Mouse (Mus musculus) kidney, postnatal 36 days (tissue): ENCODE measurements around the gene Zfp619.
"Not testable (repeated sequence)": the region's sequence is repeated elsewhere in the genome, so short reads cannot be mapped to it uniquely, and the experiment has no call there.

ENCODE experiments used
- DNase-seq, 2 experiments: peaks; one replicate each; pipeline ENCODE4 v3.0.0; 2021 to 2022; ENCODE audit warnings: mixed read lengths in 2 of 2

Zfp619 gene

DNA sequence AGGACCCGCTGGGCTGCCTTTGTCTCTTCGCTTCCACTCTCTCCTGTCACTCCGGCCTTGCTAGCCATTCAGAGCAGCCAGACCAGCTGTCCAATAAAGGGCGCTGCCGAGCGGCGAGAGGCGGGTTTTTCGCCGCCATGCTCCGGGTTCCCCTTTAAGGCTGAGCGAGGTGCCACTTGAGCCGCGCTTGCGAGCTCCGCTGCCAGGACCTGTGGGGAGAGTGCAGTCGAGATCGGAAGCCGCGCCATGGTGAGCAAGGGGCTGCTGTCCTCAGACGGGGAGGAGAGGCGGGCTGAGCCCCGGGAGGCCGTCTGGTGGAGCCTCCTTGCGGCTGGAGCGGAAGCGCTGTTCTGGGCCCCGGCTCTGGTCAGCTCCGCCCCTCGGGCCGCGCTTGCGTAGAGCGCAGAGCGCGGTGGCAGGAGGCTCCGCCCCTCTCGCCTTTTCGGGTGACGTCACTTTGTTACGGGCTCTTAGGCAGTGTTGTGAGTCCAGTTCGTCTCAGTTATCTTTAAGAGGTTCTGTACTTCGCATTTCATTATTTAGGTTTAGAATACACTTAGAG, at the start of gene Zfp619:
Gene Zfp619 (plus strand): TSS at position 151 of the 562 bp plus-strand sequence.
- peak; percentile 94 to 96 for DNase-seq

DNA sequence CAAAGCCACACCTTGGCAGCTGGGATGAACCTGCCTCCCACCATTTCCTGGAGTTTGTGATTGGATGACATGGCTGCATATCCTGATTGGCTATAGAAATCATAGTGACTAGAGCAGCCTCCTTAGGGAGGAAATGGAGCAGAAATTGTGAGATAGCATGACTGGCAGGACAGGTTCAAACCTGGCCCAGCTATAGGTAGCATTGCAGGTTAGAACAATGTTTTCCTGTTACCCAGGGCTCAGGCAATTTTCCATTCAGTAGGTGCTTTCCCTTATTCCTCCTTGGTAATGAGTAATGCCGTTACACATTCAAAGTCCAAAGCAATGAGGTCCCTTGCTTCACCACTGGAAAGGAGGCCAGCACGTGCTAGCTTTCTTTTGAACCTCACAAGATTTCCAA, 38.6 kb upstream of the Zfp619 start:
- DNase-seq = peak; percentile 6 to 18

DNA sequence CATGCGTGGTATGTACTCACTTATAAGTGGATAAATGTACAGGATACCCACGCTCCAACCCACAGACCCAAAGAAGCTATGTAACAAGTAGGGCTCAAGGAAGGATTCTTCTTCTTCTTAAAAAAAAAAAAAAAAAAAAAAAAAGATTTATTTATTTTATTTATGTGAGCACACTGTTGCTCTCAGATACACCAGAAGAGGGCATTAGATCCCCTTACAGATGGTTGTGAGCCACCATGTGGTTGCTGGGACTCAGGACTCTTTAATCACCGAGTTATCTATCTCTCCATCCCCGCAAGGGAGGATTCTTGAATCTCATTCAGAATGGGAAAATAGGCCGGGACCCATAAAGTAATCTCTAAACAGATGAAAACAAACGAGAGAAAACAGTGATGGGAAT, 33.2 kb upstream of the Zfp619 start:
- DNase-seq = peak in 1 of 2 experiments; percentile 8

DNA sequence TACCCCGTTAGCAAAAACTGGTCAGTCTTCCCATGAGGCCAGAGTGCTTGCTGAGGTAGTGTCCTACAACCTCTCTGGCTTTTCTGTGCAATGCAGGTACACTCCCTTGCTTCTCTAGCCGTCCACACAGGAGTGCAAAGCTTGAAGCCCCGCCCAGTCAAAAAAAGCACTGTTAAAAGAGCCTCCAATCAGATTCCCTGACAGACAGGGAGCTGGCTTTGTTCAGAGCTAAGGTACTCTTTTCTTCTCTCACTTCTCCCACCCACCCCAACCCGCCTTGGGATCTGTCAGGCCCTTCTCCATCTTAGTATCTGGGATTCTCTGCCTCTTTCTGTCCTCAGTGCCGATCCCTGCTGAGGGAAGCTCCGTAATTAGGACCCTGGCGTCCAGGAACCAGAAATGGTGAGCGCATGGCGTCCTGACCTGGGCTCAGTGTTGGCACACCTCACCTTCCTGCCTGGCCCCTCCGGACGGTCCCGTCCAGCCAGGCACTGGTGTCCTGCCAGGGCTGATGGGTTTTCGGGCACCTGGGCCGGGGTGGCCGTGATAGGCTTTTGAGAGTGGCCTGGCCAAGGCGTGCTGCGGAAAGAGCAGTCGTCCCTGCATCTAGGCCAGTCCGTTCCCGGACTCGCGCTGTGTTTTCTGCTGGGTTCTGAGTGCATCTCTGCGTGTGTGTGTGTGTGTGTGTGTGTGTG, 30.3 kb upstream of the Zfp619 start:
- DNase-seq = peak in 1 of 2 experiments; percentile 14

DNA sequence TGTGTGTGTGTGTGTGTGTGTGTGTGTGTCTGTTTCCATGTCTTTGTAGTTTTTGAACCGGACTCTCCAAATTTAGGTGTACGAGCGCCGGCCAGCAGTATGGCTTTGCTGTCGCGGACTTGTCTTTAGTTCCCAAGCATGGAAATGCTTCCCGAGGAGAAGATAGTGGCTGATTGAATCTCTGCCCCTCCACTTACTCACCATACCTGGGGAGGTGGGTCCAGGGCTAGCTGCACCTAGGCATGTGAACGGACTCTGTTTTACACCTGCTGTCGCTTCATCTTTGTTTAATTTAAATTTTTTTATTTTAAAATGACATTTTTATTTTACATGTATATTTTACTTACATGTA, 29.7 kb upstream of the Zfp619 start:
- no peak for DNase-seq

DNA sequence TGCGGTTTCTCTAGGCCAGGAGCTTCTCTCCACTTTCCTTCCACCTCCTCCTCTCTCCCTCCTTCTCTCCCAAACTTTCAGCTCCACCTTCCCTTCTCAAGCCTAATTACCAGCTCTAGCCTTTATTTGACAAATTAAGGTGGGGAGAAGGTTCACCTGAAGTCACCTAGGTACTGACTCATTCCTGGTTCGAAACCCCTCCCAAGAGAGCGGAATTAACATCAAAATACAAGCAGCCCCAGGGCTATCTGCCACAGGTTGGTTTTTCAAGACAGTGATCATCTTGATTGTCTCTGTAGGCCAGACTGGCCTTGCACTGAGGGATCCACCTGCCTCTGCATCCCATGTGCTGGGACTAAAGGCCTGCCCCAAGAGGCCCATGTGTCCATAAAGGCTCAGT, 22.9 kb upstream of the Zfp619 start:
- DNase-seq = no peak

DNA sequence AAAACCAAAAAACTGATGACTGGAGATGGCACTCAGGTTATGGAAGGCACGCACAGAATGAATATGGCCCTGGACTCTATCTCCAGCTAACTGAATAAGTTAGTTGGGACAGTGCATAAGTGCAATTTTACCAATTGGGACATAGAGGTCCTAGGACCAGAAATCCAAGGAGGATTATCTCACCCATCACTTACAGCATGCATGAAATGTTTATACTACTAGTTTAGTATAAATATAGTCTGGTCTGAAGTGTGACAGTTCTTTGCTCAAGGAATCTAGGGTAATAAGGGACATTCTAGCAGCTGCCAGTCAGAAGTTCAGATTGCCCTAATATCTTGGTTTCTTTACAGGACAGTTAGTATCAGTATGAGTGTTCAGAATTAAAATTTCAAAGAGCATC, 13.5 kb upstream of the Zfp619 start:
- no peak for DNase-seq

DNA sequence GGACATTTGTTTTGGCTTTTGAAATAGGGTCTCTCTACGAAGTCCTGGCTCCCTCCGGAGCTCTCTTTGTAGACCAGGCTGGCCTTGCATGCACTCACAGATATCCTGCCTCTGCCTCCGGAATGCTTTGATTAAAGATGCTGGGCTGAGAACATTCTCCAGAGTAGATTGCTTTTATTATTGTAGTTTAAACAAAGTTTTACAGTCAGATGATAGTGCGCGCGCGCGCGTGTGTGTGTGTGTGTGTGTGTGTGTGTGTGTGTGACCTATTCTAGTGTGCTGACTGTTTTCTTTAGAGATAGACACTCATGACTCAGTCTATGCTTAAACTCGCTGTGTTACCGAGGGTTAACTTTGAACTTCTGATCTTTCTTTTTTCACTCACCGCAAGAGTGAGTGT, 796 bp downstream of the Zfp619 start:
- DNase-seq = peak in 1 of 2 experiments; percentile 17

DNA sequence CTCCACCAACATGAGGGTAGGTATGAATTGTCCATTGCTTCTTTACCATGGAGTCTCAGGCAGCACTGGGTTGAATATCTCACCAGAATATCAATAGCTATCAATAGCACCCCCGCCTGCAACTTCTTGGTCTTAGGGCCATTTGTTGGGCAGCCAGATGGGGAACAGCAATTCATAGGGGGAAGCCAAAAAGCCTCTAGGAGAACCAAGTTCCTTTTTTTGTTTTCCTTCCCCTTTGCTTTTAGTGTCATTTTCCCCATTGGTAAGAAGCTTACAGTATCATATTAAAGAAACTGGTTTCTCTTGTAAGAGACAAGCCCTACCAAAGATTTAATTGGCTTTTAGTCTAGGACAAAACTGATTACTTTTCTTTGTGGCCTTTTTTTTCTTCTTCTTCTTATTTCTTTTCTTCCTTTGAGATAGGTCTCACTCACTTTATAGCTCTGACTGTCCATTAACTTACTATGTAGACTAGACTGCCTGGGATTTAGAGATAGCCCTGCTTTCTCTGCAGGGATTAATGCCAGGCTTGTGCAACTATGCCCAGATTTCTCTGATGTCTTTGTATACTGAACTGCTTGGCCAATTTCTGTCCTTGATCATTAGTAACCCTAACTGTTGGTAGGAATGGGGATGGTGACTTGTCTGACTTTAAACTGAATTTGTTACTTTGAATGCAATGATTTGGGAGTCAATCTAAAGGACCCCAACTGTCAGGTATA, 6.3 kb downstream of the Zfp619 start:
- no peak for DNase-seq

DNA sequence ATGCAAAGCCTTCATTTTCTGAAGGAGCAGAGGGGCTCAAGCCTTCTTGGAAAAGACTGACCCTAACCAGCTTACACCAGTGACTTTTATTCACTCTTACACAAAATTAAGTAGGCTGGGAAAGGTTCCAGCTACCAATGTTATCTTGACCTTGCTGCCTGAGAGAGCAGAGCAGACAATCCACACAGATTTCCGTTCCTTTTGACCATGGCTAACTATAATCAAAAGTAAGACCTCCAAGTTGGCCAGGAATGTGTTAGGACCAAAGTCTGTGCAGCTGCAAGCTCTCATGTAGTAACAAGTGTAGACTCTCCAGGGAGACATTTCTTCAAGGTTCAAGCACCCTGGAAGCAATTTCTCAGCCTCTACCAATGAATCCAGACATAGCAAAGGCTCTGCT, 25.6 kb downstream of the Zfp619 start:
- DNase-seq = peak; percentile 42 to 58

DNA sequence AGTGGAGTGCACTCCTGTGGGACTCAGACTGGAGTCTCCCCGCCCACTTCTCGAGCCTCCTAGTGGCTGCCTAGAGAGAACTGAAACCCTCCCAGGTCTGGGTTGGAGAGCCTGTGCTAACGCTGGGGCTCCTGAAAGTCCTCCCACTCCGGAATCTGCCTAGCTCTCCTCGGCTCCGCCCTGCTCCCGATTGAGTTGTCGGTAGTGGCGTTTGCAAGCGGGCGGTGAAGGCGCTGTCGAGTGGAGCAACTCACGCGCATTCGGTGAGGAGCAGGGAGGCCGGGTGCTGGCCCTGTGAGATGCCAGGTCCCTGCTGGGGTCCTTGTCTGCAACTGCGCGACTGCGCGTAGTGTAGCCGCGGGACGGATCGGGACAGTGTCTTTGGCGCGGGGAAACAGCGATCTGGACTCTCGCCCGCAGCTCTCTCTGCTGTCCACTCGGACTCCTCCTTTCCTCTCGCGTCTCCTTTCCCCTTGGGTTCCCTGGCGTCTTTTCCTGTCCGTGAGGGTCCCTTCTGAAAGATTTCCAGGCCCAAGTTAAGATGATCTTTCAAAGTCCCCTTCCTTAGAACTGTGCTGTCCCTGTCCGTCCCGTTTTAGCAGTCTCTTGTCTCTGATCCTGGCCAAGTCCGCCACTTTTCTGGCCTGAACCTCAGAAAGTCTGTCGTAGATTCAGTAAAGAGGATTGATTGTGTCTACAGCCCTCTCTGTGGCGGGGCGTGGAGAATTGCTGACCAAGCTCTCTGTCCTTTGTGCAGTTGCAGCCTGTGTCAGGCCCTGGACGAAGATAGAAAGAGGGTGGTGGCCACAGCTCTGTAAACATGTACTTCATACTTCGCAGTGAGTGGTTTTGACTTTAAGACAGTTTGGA, 26.9 kb downstream of the Zfp619 start:
- DNase-seq = peak; percentile 88 to 91

DNA sequence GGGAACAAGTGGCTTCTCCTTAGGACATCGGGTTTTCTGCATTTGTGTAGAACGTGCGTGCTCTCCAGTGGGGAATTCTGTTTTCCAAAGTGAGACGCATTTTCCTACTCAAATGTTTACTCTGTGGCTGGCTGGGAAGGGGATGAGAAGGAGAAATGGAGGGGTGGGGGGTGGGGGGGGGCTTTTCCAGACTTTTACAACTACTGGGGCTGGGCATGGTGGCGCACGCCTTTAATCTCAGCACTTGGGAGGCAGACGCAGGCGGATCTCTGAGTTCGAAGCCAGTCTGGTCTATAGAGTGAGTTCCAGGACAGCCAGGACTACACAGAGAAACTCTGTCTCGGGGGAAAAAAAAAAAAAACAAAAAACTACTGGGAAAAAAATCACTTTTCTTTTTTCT, 27.6 kb downstream of the Zfp619 start:
- peak in 1 of 2 experiments; percentile 11 for DNase-seq

DNA sequence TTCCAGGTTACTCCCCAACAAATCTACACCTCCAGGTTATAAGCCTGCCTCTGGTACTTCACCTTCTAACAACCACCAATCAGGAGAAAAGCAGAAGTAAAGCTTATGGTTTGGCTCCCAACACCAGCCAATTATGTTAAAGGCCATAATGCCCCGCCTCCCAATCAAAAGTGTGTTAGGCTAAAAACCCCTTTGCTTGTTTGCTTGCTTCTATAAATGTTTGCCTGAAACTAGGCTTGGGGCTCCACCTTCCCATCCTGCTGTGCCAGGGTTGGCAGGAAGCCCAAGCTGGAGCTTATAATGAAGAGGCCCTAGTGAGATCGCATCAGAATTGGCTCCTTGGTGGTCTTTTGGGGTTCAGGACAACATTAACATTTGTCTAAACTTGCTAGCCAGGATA, 31.8 kb downstream of the Zfp619 start:
- peak; percentile 67 to 84 for DNase-seq

DNA sequence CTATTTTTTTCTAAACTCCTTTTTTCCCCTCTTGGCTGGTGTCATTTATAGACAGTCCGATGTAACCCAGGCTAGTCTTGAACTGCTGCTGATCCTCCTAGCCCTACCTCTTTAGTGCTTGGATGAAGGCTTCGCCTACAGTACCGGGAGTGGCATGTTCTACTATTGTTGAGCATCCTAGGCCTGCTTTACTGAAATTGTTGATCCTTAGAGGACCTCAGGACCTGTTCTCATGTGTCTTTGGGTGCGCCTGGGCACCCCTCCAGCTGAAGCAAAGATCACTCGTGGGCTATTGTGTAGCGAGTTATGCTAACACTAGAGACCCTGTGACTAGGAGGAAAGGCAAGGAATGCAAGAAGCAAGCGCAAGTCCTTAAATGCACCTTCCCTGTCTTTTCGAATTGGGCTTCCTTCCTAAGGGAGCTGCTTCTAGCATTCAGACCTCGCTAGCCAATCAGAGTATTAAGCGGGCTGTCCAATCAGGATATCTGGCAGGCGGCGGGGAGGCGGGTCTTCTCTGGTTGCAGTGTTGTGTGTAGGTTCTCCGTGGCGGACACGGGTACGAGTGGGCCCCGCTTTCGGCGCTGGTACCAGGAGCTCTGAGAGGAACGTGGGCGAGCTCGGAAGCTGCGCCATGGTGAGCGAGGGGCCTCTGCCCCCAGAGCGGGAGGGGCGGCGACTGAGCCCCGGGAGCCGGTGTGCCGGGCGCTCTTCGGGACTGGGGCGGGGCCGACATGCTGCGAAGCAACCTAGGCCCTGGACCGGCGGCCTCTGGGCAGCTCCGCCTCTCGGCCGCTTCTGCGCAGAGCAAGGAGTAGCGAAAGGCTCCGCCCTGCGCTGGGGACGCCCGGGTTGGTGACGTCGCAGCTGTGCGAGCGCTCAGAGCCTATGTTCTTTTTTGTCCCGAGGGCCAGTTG, 34.7 kb downstream of the Zfp619 start:
- DNase-seq = peak; percentile 97

DNA sequence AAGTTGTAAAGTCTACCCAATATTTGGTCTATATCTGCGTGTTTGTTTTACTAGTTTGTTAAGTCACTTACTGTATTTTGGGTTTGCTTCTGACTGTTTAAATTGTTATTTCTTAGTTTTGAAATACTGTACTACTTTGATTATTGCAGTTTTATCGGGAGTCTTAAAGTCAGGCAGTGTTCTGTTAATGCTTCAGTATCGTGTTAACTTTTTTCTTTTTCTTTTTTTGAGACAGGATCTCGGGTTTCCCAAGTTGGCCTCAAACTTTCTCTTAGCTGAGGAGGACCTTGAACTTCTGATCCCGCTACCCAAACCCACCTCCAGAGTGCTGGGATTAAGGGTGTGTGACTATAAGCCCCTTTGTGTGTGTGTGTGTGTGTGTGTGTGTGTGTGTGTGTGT, 35.4 kb downstream of the Zfp619 start:
- DNase-seq = peak in 1 of 2 experiments; percentile 14

DNA sequence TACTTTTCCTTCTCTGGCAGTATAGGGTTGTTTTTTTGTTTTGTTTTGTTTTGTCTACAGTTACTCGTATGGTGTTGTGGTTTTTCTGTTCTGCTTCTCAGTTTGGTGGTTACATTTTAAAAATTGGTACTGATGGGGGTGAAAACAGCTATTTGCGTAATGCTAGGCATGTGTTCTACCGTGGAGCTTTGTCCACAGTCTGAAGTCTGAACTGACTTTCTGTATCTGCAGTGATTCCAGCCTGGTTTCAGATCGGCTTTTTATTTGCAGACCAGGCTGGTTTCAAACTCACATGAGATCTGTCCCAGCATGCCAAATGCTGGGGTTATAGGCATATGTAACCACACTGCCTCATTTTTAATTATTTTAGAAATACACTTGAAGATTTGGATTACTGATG, 36.3 kb downstream of the Zfp619 start:
- peak in 1 of 2 experiments; percentile 24 for DNase-seq

DNA sequence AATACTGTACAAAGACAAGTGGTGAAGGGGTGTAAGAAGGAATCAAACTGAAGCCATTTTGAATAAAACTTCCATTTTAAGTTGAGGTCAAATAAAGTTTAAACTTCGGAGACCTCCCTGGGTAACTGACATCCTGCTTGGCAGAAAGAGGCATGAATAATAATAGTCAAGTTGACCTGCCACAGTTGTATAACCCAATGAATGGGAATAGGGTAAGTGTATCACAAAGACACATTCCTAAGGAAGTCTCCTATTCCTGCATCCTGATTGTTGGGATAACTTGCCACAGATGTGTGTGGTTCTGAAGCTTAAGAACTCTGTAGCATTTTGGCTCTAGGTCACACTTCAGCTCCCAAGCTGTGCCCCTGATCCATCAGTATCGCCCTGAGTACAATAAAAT, 62.5 kb downstream of the Zfp619 start:
- DNase-seq = no peak

DNA sequence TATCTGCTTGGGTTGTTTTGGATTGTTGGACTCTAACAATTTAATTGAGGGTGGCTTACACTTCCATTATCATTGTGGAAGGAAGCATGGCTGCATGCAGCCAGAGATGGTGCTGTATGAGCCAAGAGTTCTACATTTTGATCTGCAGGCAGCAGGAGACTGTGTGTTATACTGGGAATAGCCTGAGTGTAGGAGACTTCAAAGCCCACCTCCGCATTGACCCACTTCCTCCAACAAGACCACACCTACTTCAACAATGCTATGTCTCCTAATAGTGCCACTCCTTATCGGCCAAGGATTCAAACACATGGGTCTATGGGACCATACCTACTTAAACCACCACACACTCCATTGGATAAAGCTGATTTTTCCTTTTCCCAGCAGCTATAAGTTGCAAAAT, 63.0 kb downstream of the Zfp619 start:
- DNase-seq = no peak

DNA sequence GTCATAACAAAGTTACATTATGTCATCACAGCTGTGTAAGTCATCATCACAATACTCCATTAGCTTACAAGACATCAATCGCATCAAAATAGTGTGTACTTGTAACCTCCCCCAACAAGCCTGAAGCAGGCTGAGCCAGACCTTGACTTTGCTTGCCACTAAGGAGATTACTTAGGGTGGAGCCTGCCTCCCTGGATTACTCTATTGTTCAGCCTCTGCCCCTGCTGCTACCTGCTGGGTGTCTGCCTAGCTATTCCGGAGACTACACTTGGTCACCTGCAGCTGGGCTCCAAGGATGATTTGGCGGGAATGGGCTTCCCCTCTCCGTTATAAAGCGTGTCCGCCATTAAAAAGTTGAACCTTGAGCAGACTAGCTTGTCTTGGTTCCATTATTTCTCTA, 69.3 kb downstream of the Zfp619 start:
- DNase-seq = not testable (repeated sequence)

DNA sequence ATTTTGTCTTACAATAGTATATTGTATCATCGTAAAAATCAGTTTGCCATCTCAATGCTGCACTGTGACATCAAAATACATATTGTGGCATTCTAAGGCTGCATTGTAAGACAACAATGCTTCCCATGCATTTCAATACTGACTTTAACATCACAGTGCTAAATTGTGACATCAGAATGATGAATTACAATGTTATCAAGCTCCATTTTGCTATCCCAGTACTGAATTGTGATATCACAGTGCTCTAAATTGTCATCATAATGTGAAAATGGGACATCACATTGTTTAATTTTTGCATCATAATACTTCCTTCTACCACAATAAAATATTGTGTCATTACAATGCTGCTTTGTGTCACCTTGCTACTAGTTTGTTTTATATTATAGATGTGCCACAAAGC, 70.5 kb downstream of the Zfp619 start:
- no peak for DNase-seq

DNA sequence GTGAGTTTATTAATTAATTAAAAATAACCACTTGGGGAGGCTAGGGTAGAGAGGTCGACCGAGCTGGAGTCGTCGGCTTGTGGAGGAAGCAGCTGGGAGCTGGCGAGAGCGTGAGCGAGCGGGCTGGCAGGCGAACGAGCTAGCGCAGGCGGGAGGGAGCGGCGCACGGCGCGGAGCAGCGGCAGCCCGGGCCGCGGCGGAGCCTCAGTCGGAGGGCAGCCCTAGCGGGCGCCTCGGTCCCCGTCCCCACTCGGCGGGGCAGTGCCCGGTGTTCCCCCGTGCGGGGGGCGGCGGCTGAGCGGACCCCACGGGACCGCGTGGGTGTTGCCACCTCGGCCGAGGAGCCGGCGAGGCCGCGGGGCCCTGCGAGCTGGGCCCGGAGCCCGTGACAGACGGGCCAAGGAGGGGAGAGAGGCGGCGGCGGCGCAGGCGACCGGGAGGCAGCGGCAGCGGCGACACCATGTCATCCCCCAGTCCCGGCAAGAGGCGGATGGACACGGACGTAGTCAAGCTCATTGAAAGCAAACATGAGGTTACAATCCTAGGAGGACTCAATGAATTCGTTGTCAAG, 71.0 kb downstream of the Zfp619 start:
- DNase-seq = peak in 1 of 2 experiments; percentile 30

DNA sequence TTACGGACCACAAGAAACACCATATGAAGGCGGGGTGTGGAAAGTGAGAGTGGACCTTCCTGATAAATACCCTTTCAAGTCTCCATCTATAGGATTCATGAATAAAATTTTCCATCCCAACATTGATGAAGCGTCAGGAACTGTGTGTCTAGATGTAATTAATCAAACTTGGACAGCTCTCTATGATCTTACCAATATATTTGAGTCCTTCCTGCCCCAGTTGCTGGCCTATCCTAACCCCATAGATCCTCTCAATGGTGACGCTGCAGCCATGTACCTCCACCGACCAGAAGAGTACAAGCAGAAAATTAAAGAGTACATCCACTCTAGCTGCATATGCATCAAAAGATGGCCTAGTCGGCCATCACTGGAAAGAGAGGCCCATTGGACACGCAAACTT, 71.5 kb downstream of the Zfp619 start:
- not testable (repeated sequence) for DNase-seq
